Mouse (Mus musculus): ENCODE results near the gene Scaf1.

Scaf1 gene

GRCm38 (mm10) chr7:44953561-44953960 is 62.6 kb downstream of the Scaf1 start:
- no peak for DNase-seq

All from lung, adult 18-20 months (tissue).